Mouse (Mus musculus): ENCODE measurements around the gene Atp1b2. TPM values are rescaled to one million over a fixed set of nuclear protein-coding genes. Genes with fewer than 3 reads are reported as not detected.
"Not testable (repeated sequence)": the region's sequence is repeated elsewhere in the genome, so short reads cannot be mapped to it uniquely, and the experiment has no call there.

Atp1b2 gene
- polyA plus RNA-seq, 1 experiment from 2014 or later: 24.5 TPM

- H3K27me3 ChIP-seq (replicated peaks): no peaks in the 10 kb centered on the region
- H3K4me3 ChIP-seq: peak overlapping the region; percentile 73
- 34% methylated on average over 6 of the region's 6 CpGs for WGBS
- H3K4me2 ChIP-seq: peak overlapping the region; percentile 81
- peaks cover 22% of the 10 kb centered on the region for H3K4me1 ChIP-seq
- peak overlapping the region; percentile 70; the same call in 1 of the 2 replicates for H3K27ac ChIP-seq (replicated peaks)
- H3K9ac ChIP-seq: peak overlapping the region; percentile 90
- no peak for ATAC-seq (ENCODE audit: extremely low read depth, insufficient number of reproducible peaks, low FRiP score, low TSS enrichment)
- H3K9me3 ChIP-seq: no peaks in the 10 kb centered on the region
- H3K36me3 ChIP-seq: no peaks in the 10 kb centered on the region
Observed at GRCm38 (mm10) chr11:69622406-69622805, 16.7 kb upstream of the Atp1b2 start.

- peak; percentile 75; the same call in 1 of the 2 replicates for ATAC-seq (ENCODE audit: extremely low read depth, insufficient number of reproducible peaks, low FRiP score, low TSS enrichment)
- H3K27me3 ChIP-seq (replicated peaks): peaks cover 4% of the 10 kb centered on the region; the same call in 1 of the 2 replicates
- peak within 1 kb of the TSS; percentile 90 for H3K9ac ChIP-seq
- peak within 1 kb of the TSS; percentile 73 for H3K4me3 ChIP-seq
- peaks cover 22% of the 10 kb centered on the region for H3K4me1 ChIP-seq
- peak within 1 kb of the TSS; percentile 70 for H3K27ac ChIP-seq (replicated peaks)
- WGBS: 2% methylated on average over 20 of the region's 20 CpGs
- no peaks in the 10 kb centered on the region for H3K36me3 ChIP-seq
- H3K4me2 ChIP-seq: peak within 1 kb of the TSS; percentile 81
- H3K9me3 ChIP-seq: no peaks in the 10 kb centered on the region
Observed at GRCm38 (mm10) chr11:69621571-69622268, 16.0 kb upstream of the Atp1b2 start, which contains the start of gene Sat2. TSS of gene Sat2 (plus strand) at chr11:69622024.

- H3K9me3 ChIP-seq: no peaks in the 10 kb centered on the region
- H3K9ac ChIP-seq: 0 out of 2 replicates have a peak overlapping the region, but pooled peaks have one; percentile 10
- H3K4me3 ChIP-seq: no peak overlapping the region
- H3K4me1 ChIP-seq: peaks cover 22% of the 10 kb centered on the region
- H3K27me3 ChIP-seq (replicated peaks): peaks cover 16% of the 10 kb centered on the region
- no peak for ATAC-seq (ENCODE audit: extremely low read depth, insufficient number of reproducible peaks, low FRiP score, low TSS enrichment)
- WGBS: 59% methylated on average over 7 of the region's 7 CpGs
- no peaks in the 10 kb centered on the region for H3K36me3 ChIP-seq
- no peak overlapping the region for H3K4me2 ChIP-seq
- no peak overlapping the region for H3K27ac ChIP-seq (replicated peaks)
Observed at GRCm38 (mm10) chr11:69620394-69621081, 14.8 kb upstream of the Atp1b2 start.

GRCm38 (mm10) chr11:69617805-69618204, 12.1 kb upstream of the Atp1b2 start, which contains the start of gene Shbg:
TSS of gene Shbg (minus strand) at chr11:69617905.
- Histone ChIP-seq H3K4me2 (no peak within 1 kb of the TSS), H3K9me3 (no peaks in the 10 kb centered on the region), H3K27ac (replicated peaks) (no peak within 1 kb of the TSS), H3K4me1 (peaks cover 27% of the 10 kb centered on the region), H3K4me3 (no peak within 1 kb of the TSS), H3K27me3 (replicated peaks) (peaks cover 23% of the 10 kb centered on the region), H3K9ac (peak within 1 kb of the TSS; percentile 50; the same call in 1 of the 2 replicates), H3K36me3 (no peaks in the 10 kb centered on the region)
- ATAC-seq (ENCODE audit: extremely low read depth, insufficient number of reproducible peaks, low FRiP score, low TSS enrichment): no peak
- 45% methylated on average over 5 of the region's 5 CpGs for WGBS

GRCm38 (mm10) chr11:69616781-69617180, 11.0 kb upstream of the Atp1b2 start:
- Histone ChIP-seq H3K36me3 (no peaks in the 10 kb centered on the region), H3K4me1 (peaks cover 21% of the 10 kb centered on the region), H3K27me3 (replicated peaks) (peaks cover 23% of the 10 kb centered on the region), H3K4me2 (no peak overlapping the region), H3K9ac (peak overlapping the region; percentile 50; the same call in 1 of the 2 replicates), H3K9me3 (no peaks in the 10 kb centered on the region), H3K4me3 (no peak overlapping the region), H3K27ac (replicated peaks) (no peak overlapping the region)
- 40% methylated on average over 10 of the region's 10 CpGs for WGBS
- ATAC-seq (ENCODE audit: extremely low read depth, insufficient number of reproducible peaks, low FRiP score, low TSS enrichment): no peak

- peak overlapping the region; percentile 27 for H3K4me3 ChIP-seq
- WGBS: 43% methylated on average over 11 of the region's 11 CpGs
Observed at GRCm38 (mm10) chr11:69614257-69614588, 8.5 kb upstream of the Atp1b2 start.

GRCm38 (mm10) chr11:69613553-69614256, 8.0 kb upstream of the Atp1b2 start:
- Histone ChIP-seq H3K9me3 (no peaks in the 10 kb centered on the region), H3K27me3 (replicated peaks) (peaks cover 23% of the 10 kb centered on the region), H3K36me3 (no peaks in the 10 kb centered on the region), H3K4me3 (peak overlapping the region; percentile 27), H3K9ac (peak overlapping the region; percentile 72), H3K27ac (replicated peaks) (no peak overlapping the region), H3K4me2 (peak overlapping the region; percentile 61), H3K4me1 (peaks cover 13% of the 10 kb centered on the region)
- ATAC-seq (ENCODE audit: extremely low read depth, insufficient number of reproducible peaks, low FRiP score, low TSS enrichment): peak; percentile 51; the same call in 1 of the 2 replicates
- WGBS: 12% methylated on average over 19 of the region's 19 CpGs

More at GRCm38 (mm10) chr11:69614257-69614588, 8.5 kb upstream of the Atp1b2 start:
- Histone ChIP-seq H3K9ac (peak overlapping the region; percentile 52; the same call in 1 of the 2 replicates), H3K4me2 (peak overlapping the region; percentile 61), H3K4me1 (peaks cover 13% of the 10 kb centered on the region), H3K27me3 (replicated peaks) (peaks cover 23% of the 10 kb centered on the region)
- not testable (repeated sequence) for H3K9me3 ChIP-seq; ATAC-seq (ENCODE audit: extremely low read depth, insufficient number of reproducible peaks, low FRiP score, low TSS enrichment); H3K36me3 ChIP-seq; H3K27ac ChIP-seq (replicated peaks)

GRCm38 (mm10) chr11:69610899-69611298, 5.2 kb upstream of the Atp1b2 start:
- no peak overlapping the region for H3K4me2 ChIP-seq
- H3K9me3 ChIP-seq: no peaks in the 10 kb centered on the region
- H3K9ac ChIP-seq: peak overlapping the region; percentile 24; the same call in 1 of the 2 replicates
- 41% methylated on average over 4 of the region's 4 CpGs for WGBS
- H3K27me3 ChIP-seq (replicated peaks): peaks cover 11% of the 10 kb centered on the region; the same call in 1 of the 2 replicates
- H3K4me3 ChIP-seq: no peak overlapping the region
- no peak overlapping the region for H3K27ac ChIP-seq (replicated peaks)
- ATAC-seq (ENCODE audit: extremely low read depth, insufficient number of reproducible peaks, low FRiP score, low TSS enrichment): no peak
- no peaks in the 10 kb centered on the region for H3K36me3 ChIP-seq
- H3K4me1 ChIP-seq: peaks cover 17% of the 10 kb centered on the region

GRCm38 (mm10) chr11:69609416-69609815, 3.7 kb upstream of the Atp1b2 start:
- H3K27ac ChIP-seq (replicated peaks): no peak overlapping the region
- H3K4me2 ChIP-seq: no peak overlapping the region
- ATAC-seq (ENCODE audit: extremely low read depth, insufficient number of reproducible peaks, low FRiP score, low TSS enrichment): no peak

GRCm38 (mm10) chr11:69608525-69608924, 2.8 kb upstream of the Atp1b2 start:
- ATAC-seq (ENCODE audit: extremely low read depth, insufficient number of reproducible peaks, low FRiP score, low TSS enrichment): no peak
- H3K4me1 ChIP-seq: peaks cover 32% of the 10 kb centered on the region
- H3K9ac ChIP-seq: no peak overlapping the region
- H3K36me3 ChIP-seq: no peaks in the 10 kb centered on the region
- 73% methylated on average over 3 of the region's 3 CpGs for WGBS
- H3K27me3 ChIP-seq (replicated peaks): no peaks in the 10 kb centered on the region
- H3K27ac ChIP-seq (replicated peaks): no peak overlapping the region
- H3K4me3 ChIP-seq: no peak overlapping the region
- H3K4me2 ChIP-seq: no peak overlapping the region
- no peaks in the 10 kb centered on the region for H3K9me3 ChIP-seq

More at GRCm38 (mm10) chr11:69609416-69609815, 3.7 kb upstream of the Atp1b2 start:
- 48% methylated on average over 7 of the region's 7 CpGs for WGBS
- H3K36me3 ChIP-seq: no peaks in the 10 kb centered on the region
- H3K4me1 ChIP-seq: peaks cover 27% of the 10 kb centered on the region
- no peaks in the 10 kb centered on the region for H3K9me3 ChIP-seq
- no peak overlapping the region for H3K9ac ChIP-seq
- no peak overlapping the region for H3K4me3 ChIP-seq
- H3K27me3 ChIP-seq (replicated peaks): no peaks in the 10 kb centered on the region

- H3K4me1 ChIP-seq: peaks cover 45% of the 10 kb centered on the region
- H3K27me3 ChIP-seq (replicated peaks): no peaks in the 10 kb centered on the region
- H3K4me3 ChIP-seq: no peak overlapping the region
- 76% methylated on average over 2 of the region's 2 CpGs for WGBS
- no peaks in the 10 kb centered on the region for H3K9me3 ChIP-seq
- no peak for ATAC-seq (ENCODE audit: extremely low read depth, insufficient number of reproducible peaks, low FRiP score, low TSS enrichment)
- H3K27ac ChIP-seq (replicated peaks): no peak overlapping the region
- H3K4me2 ChIP-seq: no peak overlapping the region
- no peak overlapping the region for H3K9ac ChIP-seq
- peaks cover 3% of the 10 kb centered on the region; the same call in 1 of the 2 replicates for H3K36me3 ChIP-seq
Observed at GRCm38 (mm10) chr11:69606832-69607231, 1.1 kb upstream of the Atp1b2 start.
